17 mouse cellular contexts compared by ENCODE assay signal in the genomic region with DNA sequence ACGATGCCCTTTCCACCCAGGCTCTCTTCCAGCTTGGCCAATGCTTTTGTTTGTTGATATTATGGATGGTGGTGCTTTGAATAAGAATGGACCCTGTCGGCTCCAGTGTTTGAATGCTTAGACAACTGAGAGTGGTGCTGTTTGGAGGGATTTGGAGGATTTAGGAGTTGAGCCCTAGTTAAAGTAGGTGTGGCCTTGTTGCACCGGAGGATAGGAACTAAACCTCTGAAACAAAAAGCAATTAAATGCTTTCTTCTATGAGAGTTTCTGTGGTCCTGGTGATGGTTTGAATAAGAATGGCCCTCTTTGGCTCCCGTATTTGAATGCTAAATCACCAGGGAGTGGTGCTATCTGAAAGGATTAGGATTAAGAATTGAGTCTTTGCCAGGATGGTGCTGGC.
"Had no signal": no experiment of that assay in that cellular context is flagged by ENCODE, and none has a peak within 500 bp of the region (broad histone marks: within the 10 kb centered on the region; RNA-seq: fewer than 3 reads in every experiment).

No protein-coding gene starts in this region.

- ATAC-seq: liver, postnatal 0 days; lung, postnatal 0 days; midbrain, embryonic 16.5 days had no signal

- H3K27ac ChIP-seq: lung, embryonic 15.5 days; macrophage; midbrain, embryonic 12.5 days; neural tube, embryonic 12.5 days had no signal

- H3K4me2 ChIP-seq: lung, embryonic 15.5 days; midbrain, embryonic 12.5 days; neural tube, embryonic 12.5 days had no signal

- H3K4me1 ChIP-seq: neural tube, embryonic 12.5 days had no signal

- H3K4me3 ChIP-seq: lung, embryonic 15.5 days; megakaryocyte, embryonic 14.5 days; midbrain, embryonic 12.5 days; neural tube, embryonic 12.5 days had no signal

- H3K9me3 ChIP-seq: lung, embryonic 15.5 days; neural tube, embryonic 12.5 days had no signal

- DNase-seq: liver, postnatal 0 days; lung, adult 2 months; lung, postnatal 14 days; lung, postnatal 36 days; midbrain, embryonic 14.5 days; right cerebral cortex, postnatal 14 days; spleen, adult 18-20 months; thymus, adult 2 months; thymus, postnatal 25 days; thymus, postnatal 4 days had no signal

- H3K27me3 ChIP-seq: lung, embryonic 15.5 days; neural tube, embryonic 12.5 days had no signal

- H3K9ac ChIP-seq: liver, postnatal 0 days; lung, embryonic 15.5 days; midbrain, embryonic 12.5 days; neural tube, embryonic 12.5 days had no signal

- H3K36me3 ChIP-seq: lung, embryonic 15.5 days; midbrain, embryonic 12.5 days; neural tube, embryonic 12.5 days had no signal
